Mouse (Mus musculus): ENCODE data around the gene Crybb1. TPM values are rescaled to one million over a fixed set of nuclear protein-coding genes. Genes with fewer than 3 reads are reported as not detected.
A peak's percentile ranks its signal among the peaks of the same experiment; 100 is the strongest.

Crybb1 gene
- polyA plus RNA-seq, 1 experiment from 2014 or later, result 0.29 TPM

DNA sequence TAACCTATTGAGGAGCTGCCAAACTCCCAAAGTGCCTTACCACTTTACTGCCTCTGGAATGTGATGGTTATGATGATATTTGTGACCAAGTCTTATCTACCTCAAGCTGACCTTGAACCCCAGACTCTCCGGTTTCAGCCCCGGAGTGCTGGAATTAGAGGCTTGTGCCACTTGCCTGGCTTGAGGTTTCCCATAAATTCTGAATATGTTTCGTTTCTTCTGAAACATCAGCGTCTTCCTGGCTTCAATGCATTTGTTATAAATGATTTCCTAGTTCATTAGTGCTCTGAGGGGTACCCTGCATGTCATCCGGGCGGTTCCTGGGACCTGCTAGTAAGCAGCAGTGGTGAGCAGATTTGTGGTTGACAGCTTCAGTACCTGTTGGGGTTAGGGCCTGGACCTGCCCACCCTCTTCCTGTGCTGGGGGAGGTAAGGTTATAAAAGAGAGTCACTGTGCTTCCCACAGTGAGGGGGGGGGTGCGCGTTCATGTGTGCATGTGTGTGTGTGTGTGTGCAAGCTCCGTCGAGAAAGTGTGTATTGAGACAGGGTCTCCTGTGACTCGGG lies 22.4 kb downstream of the Crybb1 start:
- Histone ChIP-seq H3K27me3 (ENCODE audit: control insufficient read depth, insufficient read depth, low read length) (peaks cover 2% of the 10 kb centered on the region; the same call in 1 of the 2 replicates), H3K4me3 (ENCODE audit: low read depth, low read length) (no peak overlapping the region), H3K36me3 (ENCODE audit: control insufficient read depth, insufficient read depth, low read length) (no peaks in the 10 kb centered on the region), H3K9ac (ENCODE audit: low read length) (no peak overlapping the region), H3K4me1 (ENCODE audit: control insufficient read depth, insufficient read depth, low read length) (peaks cover 11% of the 10 kb centered on the region), H3K27ac (ENCODE audit: low read depth, low read length) (no peak overlapping the region), H3K4me2 (peak overlapping the region; percentile 92), H3K9me3 (ENCODE audit: control insufficient read depth, low read length) (no peaks in the 10 kb centered on the region)
- no peak for ATAC-seq (ENCODE audit: low FRiP score)
- no peak for DNase-seq (ENCODE audit: low spot score, missing footprints)
- 94% methylated on average over 11 of the region's 11 CpGs for WGBS

- Histone ChIP-seq H3K4me3 (ENCODE audit: low read depth, low read length) (no peak overlapping the region), H3K27me3 (ENCODE audit: control insufficient read depth, insufficient read depth, low read length) (peaks cover 2% of the 10 kb centered on the region; the same call in 1 of the 2 replicates), H3K9me3 (ENCODE audit: control insufficient read depth, low read length) (no peaks in the 10 kb centered on the region), H3K36me3 (ENCODE audit: control insufficient read depth, insufficient read depth, low read length) (no peaks in the 10 kb centered on the region), H3K27ac (ENCODE audit: low read depth, low read length) (no peak overlapping the region), H3K9ac (ENCODE audit: low read length) (no peak overlapping the region), H3K4me1 (ENCODE audit: control insufficient read depth, insufficient read depth, low read length) (peaks cover 11% of the 10 kb centered on the region), H3K4me2 (no peak overlapping the region)
- DNase-seq (ENCODE audit: low spot score, missing footprints) (no peak), ATAC-seq (ENCODE audit: low FRiP score) (no peak)
- 93% methylated on average over 17 of the region's 17 CpGs for WGBS
Observed at GRCm38 (mm10) chr5:112279181-112280021, 23.8 kb downstream of the Crybb1 start.

GRCm38 (mm10) chr5:112280151-112280550 lies 24.5 kb downstream of the Crybb1 start:
- H3K9me3 ChIP-seq (ENCODE audit: control insufficient read depth, low read length), result no peaks in the 10 kb centered on the region
- 83% methylated on average over 7 of the region's 7 CpGs for WGBS
- H3K36me3 ChIP-seq (ENCODE audit: control insufficient read depth, insufficient read depth, low read length), result no peaks in the 10 kb centered on the region
- DNase-seq (ENCODE audit: low spot score, missing footprints) (no peak), ATAC-seq (ENCODE audit: low FRiP score) (no peak)
- H3K4me3 ChIP-seq (ENCODE audit: low read depth, low read length), result no peak overlapping the region
- no peak overlapping the region for H3K4me2 ChIP-seq
- no peak overlapping the region for H3K27ac ChIP-seq (ENCODE audit: low read depth, low read length)
- H3K27me3 ChIP-seq (ENCODE audit: control insufficient read depth, insufficient read depth, low read length), result no peaks in the 10 kb centered on the region
- no peak overlapping the region for H3K9ac ChIP-seq (ENCODE audit: low read length)
- peaks cover 11% of the 10 kb centered on the region for H3K4me1 ChIP-seq (ENCODE audit: control insufficient read depth, insufficient read depth, low read length)

DNA sequence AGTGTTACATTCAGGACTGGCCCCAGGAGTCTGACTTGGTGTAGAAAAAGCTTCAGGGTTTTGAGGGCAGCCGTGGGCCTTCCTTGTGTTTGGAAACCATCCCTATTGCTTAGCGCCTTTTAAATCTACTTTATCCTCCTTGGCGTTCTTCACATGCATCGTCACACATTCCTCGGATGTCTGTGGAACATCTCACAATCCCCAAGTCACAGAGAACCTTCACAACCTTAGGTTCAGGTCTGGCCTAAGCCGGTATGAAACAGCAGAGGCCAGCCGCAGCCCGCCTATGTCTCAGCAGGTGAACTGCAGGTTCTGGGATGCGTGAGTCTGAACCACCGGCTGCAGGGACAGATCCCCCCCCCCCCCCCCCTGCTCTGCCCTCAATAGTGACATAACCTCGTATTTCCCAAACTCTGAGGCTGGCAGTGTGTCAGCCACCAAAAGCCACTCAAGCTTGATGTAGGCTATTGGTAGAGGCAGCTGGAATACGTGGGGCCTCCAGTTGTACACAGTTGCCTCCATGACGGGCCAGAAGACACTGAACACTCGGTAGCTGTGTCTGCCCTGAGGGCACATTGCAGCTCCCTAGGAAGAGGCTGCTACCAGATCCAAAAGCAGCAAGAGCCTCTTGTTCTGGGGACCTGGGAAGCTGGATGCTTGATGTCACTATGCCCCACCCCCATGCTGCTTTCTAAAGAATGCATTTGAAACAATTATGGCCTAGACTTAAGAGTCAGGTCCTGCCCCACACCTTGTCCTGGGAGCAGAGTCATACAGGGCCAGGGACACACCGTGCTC lies 25.4 kb downstream of the Crybb1 start:
- Histone ChIP-seq H3K9me3 (ENCODE audit: control insufficient read depth, low read length) (no peaks in the 10 kb centered on the region), H3K27me3 (ENCODE audit: control insufficient read depth, insufficient read depth, low read length) (no peaks in the 10 kb centered on the region), H3K36me3 (ENCODE audit: control insufficient read depth, insufficient read depth, low read length) (no peaks in the 10 kb centered on the region), H3K4me2 (no peak overlapping the region), H3K4me1 (ENCODE audit: control insufficient read depth, insufficient read depth, low read length) (peaks cover 7% of the 10 kb centered on the region), H3K9ac (ENCODE audit: low read length) (no peak overlapping the region), H3K4me3 (ENCODE audit: low read depth, low read length) (no peak overlapping the region), H3K27ac (ENCODE audit: low read depth, low read length) (no peak overlapping the region)
- ATAC-seq (ENCODE audit: low FRiP score), result no peak
- 65% methylated on average over 15 of the region's 15 CpGs for WGBS
- no peak for DNase-seq (ENCODE audit: low spot score, missing footprints)

GRCm38 (mm10) chr5:112281676-112282075 lies 26.1 kb downstream of the Crybb1 start:
- peaks cover 7% of the 10 kb centered on the region for H3K4me1 ChIP-seq (ENCODE audit: control insufficient read depth, insufficient read depth, low read length)
- no peak overlapping the region for H3K4me3 ChIP-seq (ENCODE audit: low read depth, low read length)
- no peak overlapping the region for H3K4me2 ChIP-seq
- ATAC-seq (ENCODE audit: low FRiP score) (no peak), DNase-seq (ENCODE audit: low spot score, missing footprints) (no peak)
- H3K27ac ChIP-seq (ENCODE audit: low read depth, low read length), result no peak overlapping the region
- no peak overlapping the region for H3K9ac ChIP-seq (ENCODE audit: low read length)
- no peaks in the 10 kb centered on the region for H3K36me3 ChIP-seq (ENCODE audit: control insufficient read depth, insufficient read depth, low read length)
- no peaks in the 10 kb centered on the region for H3K9me3 ChIP-seq (ENCODE audit: control insufficient read depth, low read length)
- WGBS, result 87% methylated on average over 4 of the region's 4 CpGs
- H3K27me3 ChIP-seq (ENCODE audit: control insufficient read depth, insufficient read depth, low read length), result no peaks in the 10 kb centered on the region

DNA sequence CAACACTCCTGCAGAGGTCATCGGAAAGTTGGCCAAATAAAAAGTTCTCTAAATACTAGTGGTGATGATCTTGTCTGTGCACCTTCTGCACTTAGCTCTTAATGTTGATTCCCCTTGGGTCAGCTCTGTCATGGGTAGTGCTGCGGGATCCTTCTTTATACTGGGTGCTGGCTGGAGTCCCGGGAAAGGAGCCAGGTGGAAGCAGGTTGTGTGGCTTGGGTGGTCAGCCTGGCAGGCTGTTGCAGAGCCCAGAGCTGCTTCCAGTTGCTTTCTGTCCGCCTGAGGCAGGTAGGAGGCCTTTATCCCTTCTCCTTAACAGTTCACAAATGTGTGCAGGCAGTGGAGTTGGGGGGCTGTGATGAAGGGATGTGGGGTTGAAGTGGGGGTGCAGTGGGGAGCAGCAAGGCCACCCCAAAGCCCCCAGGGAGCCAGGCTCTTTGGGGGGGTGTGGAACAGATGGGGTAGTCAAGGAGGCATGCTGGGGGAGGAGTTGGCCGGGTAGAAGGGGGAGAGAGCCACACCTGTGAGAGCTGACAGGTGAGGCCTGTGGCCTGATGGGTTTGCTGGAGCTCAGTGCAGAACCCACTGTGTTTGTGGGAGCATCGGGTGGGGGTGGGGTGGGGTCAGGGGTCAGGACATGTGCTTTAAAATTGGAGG lies 26.6 kb downstream of the Crybb1 start:
- H3K4me2 ChIP-seq, result no peak overlapping the region
- H3K9me3 ChIP-seq (ENCODE audit: control insufficient read depth, low read length), result no peaks in the 10 kb centered on the region
- DNase-seq (ENCODE audit: low spot score, missing footprints), result no peak
- no peaks in the 10 kb centered on the region for H3K36me3 ChIP-seq (ENCODE audit: control insufficient read depth, insufficient read depth, low read length)
- H3K4me1 ChIP-seq (ENCODE audit: control insufficient read depth, insufficient read depth, low read length), result peaks cover 7% of the 10 kb centered on the region
- no peaks in the 10 kb centered on the region for H3K27me3 ChIP-seq (ENCODE audit: control insufficient read depth, insufficient read depth, low read length)
- no peak overlapping the region for H3K27ac ChIP-seq (ENCODE audit: low read depth, low read length)
- H3K9ac ChIP-seq (ENCODE audit: low read length), result no peak overlapping the region
- WGBS, result 73% methylated on average over 6 of the region's 6 CpGs
- no peak for ATAC-seq (ENCODE audit: low FRiP score)
- H3K4me3 ChIP-seq (ENCODE audit: low read depth, low read length), result no peak overlapping the region

DNA sequence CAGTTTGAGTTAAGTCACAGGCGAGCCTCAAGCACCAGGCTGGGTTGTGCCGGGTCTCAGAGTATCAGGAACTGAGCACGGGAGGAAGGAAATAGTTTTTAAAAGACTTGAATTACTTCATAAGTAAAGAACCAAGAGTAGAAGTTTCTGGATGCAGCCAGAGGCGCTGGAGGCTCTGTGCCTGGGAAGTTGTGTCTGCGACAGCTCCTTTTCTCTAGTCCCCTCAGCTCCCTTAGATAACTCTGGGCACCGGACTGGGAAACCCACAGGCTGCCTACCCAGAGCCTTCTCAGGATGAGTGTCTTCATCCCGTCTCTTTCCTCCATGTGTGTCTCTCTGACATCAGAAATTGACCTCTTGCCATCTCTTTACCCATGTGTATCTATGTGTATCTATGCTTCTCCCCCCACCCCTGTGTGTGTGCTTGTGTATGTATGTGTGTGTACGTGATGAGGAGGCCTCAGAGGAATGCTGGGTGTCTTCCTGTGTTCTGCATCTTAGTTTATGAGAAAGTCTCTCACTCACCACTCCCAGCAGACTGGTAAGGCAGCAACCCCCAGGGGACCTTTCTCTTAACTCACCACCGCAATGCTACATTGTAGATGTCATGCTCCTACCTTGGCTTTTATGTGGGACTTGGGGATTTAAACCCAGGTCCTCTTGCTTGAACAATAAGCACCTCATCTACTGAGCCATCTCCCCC lies 27.3 kb downstream of the Crybb1 start:
- Histone ChIP-seq H3K4me1 (ENCODE audit: control insufficient read depth, insufficient read depth, low read length) (peaks cover 2% of the 10 kb centered on the region), H3K27ac (ENCODE audit: low read depth, low read length) (no peak overlapping the region)

GRCm38 (mm10) chr5:112283543-112284202 lies 28.1 kb downstream of the Crybb1 start:
- WGBS, result 80% methylated on average over 10 of the region's 10 CpGs
- ATAC-seq (ENCODE audit: low FRiP score) (no peak), DNase-seq (ENCODE audit: low spot score, missing footprints) (no peak)
- Histone ChIP-seq H3K9me3 (ENCODE audit: control insufficient read depth, low read length) (no peaks in the 10 kb centered on the region), H3K36me3 (ENCODE audit: control insufficient read depth, insufficient read depth, low read length) (no peaks in the 10 kb centered on the region), H3K4me2 (no peak overlapping the region), H3K4me1 (ENCODE audit: control insufficient read depth, insufficient read depth, low read length) (no peaks in the 10 kb centered on the region; the same call in 1 of the 2 replicates), H3K4me3 (ENCODE audit: low read depth, low read length) (no peak overlapping the region), H3K9ac (ENCODE audit: low read length) (no peak overlapping the region), H3K27ac (ENCODE audit: low read depth, low read length) (no peak overlapping the region), H3K27me3 (ENCODE audit: control insufficient read depth, insufficient read depth, low read length) (no peaks in the 10 kb centered on the region)

More for the DNA sequence above, 27.3 kb downstream of the Crybb1 start:
- H3K9me3 ChIP-seq (ENCODE audit: control insufficient read depth, low read length), result no peaks in the 10 kb centered on the region
- H3K9ac ChIP-seq (ENCODE audit: low read length), result no peak overlapping the region
- no peak overlapping the region for H3K4me2 ChIP-seq
- no peaks in the 10 kb centered on the region for H3K27me3 ChIP-seq (ENCODE audit: control insufficient read depth, insufficient read depth, low read length)
- ATAC-seq (ENCODE audit: low FRiP score), result no peak
- 79% methylated on average over 9 of the region's 9 CpGs for WGBS
- DNase-seq (ENCODE audit: low spot score, missing footprints), result no peak
- H3K36me3 ChIP-seq (ENCODE audit: control insufficient read depth, insufficient read depth, low read length), result no peaks in the 10 kb centered on the region
- H3K4me3 ChIP-seq (ENCODE audit: low read depth, low read length), result no peak overlapping the region

Data from midbrain, embryonic 11.5 days (tissue).